Mouse (Mus musculus) thymus, postnatal 10 days (tissue): ENCODE measurements around the gene Smtn.

Experiments used
- DNase-seq, 2 experiments: peaks; one replicate each; pipeline ENCODE4 v3.0.0; 2021; ENCODE audit warnings: low spot score in 2 of 2

Gene Smtn

GRCm38 (mm10) chr11:3526979-3527738 is 13.3 kb downstream of the Smtn start:
- DNase-seq = no peak

- DNase-seq = no peak
Measured at GRCm38 (mm10) chr11:3526207-3526606, 14.2 kb downstream of the Smtn start.

GRCm38 (mm10) chr11:3525560-3525959 is 14.9 kb downstream of the Smtn start:
- no peak for DNase-seq

GRCm38 (mm10) chr11:3523840-3524582 is 16.4 kb downstream of the Smtn start:
- DNase-seq = no peak

GRCm38 (mm10) chr11:3522285-3523000 is 18.0 kb downstream of the Smtn start:
- no peak for DNase-seq

GRCm38 (mm10) chr11:3521339-3522224 is 18.8 kb downstream of the Smtn start:
- no peak for DNase-seq

GRCm38 (mm10) chr11:3520919-3521318 is 19.5 kb downstream of the Smtn start:
- no peak for DNase-seq

DNA sequence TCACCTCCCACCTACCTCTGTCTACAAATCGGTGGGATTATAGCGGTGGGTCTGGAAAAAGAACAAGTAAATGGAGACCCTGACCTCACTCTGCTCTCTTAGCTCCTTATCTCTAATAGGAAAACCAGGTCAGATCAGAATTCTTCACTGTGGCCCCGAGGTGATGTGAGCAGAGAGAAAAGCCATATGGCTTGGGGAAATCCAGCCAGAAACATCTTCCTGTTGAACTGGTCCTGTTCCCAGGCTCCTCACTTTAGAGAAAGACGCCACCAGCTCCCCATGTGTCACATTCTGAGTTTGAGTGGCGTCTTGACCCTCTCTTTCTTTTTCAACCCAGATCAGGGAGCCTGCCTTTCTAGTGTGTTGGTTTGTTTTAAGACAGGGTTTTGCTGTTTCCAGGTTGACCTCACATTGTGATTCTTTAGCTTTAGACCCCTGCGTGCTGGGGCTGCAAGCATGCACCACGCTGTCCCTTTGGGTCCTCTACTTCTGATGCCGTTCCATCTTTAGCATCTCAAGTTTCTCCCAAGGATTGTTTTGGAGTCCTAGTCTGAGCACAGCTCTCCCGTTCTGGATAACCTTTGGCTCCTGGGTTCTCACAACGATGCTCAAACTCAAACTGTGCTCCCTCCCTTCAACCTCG is 20.5 kb downstream of the Smtn start:
- no peak for DNase-seq

DNA sequence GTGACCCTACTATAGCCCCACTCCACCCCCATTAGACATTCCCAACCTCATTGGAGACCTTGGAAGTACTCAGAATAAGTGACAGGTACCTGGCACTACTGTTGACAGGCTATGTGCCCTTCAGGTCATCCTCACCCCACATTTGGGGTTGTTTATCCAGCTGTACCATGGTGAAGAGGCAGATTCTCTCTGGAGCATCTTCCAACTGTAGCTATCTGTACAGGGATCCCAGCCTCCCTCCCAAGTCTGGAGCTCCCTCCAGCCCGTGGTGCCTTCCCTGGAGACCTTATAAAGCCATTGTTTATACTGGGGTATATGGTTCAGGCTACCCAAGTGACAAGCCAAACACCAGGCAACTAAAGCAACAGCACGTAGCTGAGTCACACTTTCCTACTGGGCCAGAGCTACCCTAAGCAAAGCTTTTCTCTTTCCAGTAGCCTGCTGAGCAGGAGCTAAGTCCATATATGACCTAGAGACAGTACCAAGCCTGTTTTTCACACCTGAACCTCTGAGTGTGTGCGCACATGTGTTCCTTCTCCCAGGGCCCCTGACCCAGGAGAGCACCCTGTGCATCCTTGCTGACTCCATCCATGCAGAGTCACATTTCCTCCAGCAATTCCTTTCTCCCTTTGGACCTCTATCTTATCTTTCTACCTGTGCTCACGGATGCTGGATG is 21.2 kb downstream of the Smtn start:
- DNase-seq = no peak

DNA sequence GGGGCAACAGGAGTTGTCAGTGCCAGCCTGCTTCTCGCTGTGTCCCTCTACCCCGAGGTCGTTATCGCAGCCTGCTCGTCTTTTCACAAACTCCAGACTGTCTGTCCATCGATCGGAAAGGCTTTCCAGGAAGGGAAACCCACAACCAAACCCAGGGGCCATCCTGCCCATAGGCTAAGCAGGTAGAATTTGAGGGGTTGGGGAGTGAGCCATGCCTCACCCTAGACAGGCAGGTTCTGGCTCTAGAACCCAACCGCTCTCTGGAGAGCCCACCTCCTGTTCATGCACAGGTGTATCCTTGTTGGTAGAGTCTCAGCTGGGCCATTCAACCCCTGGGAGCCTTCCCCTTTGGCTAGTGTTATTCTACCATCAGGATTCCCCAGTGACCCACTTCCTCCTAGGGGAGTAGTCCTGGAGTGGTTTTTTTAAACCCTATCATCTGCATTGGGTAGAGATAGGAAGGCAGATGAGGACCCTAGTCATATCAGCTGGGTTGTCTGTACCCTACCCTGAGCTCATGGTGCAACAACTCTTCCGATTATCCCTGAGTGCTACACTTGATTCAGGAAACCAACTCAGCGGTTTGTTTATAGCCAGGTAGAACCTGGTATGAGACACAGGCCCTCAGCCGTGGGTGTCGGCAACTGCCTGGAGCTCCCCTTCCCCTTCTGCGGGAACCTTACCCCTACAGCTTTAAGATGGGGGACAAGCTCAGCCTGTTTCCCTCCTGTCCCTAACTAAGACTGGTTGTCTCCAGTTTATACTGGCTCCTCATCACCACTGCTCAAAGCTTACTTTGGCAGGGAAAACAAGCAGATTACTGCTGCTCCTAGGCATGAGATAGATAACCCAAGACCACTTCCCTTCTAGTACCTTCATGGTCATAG is 22.3 kb downstream of the Smtn start:
- DNase-seq = no peak

DNA sequence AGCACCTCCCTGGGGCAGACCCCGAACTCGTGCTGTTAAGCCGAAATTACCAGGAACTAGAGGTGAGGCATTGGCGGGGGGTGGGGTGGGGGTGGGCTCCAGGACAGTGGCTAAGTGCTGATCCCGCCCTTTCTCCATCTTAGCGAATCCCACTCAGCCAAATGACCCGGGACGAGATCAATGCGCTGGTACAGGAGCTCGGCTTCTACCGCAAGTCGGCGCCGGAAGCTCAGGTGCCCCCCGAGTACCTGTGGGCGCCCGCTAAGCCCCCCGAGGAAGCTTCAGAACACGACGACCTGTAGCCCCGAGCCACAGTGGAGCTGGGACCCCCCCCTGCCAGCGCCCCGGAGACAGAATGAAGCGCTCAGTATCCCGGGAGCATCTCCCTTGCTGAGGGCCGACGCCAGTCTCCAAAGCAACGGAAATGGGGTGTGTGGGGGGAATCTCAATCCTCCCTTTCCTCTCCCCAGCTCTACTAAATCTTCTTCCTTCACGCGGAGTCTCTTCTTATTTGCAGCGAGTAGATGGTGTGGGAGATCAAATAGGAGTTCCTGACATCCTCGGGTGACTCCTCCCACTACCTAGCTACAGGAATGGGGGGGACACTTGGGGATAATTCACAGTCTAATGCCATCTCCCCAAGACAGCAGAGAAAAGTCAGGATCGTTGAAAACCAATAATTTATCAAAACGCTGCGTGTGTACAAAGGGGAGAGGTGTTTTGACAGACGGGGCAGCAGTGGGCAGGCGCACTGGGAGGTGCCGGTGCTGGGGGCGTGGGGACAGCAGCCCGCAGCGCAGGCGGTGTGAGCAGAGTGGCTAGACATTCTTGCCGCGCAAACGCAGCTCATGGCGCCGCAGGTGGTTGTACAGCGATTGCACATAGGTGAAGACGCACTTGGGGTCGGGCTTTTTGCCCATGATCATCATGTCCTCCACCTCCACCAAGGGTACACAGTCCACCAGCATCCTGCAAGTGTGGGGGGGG is 23.3 kb downstream of the Smtn start:
- DNase-seq = no peak

- no peak for DNase-seq
Measured at GRCm38 (mm10) chr11:3516121-3516520, 24.3 kb downstream of the Smtn start.

GRCm38 (mm10) chr11:3515637-3516036 is 24.8 kb downstream of the Smtn start:
- DNase-seq = no peak

DNA sequence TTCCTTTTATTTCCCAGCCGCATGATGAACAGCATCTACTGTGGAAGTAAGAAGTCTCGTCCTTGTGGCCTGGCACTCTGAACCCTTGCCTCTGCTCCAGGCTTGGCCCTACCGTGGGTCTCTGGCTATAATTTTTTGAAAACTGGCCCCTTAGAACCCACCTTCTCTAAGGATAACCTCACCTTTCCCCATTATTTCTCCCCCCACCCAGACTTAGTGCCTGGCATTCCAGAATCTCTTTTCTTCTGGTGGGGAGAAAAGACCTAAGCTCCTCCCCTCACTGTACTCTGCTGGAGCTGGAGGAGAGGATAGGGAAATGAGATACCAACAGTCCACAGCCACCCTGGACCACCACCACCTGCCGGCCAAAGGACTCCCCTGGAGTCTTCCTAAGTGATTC is 25.2 kb downstream of the Smtn start:
- no peak for DNase-seq

DNA sequence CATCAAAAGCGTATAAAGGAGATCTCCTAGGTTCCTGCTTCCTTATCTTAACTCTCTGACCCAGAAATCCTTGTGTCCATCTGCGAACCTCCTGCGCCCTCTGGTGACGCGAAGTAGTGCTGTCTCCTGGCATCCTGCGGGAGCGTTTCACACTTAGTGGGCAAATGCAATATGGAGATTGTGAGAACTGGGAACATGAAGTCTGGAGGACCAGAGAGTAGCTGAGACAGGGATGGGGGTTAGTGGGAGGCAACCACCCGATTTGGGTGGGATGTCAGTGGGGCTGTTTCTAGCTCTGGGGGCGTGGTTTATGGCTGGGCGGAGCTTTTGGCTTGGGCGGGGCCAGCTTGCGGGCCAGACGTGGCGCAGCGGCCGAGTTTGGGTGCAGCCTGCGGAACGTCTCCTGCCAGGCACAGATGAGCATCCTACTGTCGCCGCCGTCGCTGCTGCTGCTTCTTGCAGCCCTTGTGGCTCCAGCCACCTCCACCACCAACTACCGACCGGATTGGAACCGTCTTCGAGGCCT is 25.8 kb downstream of the Smtn start, which contains the start of gene Selenom:
Gene Selenom (plus strand): TSS at position 156 of the 526 bp plus-strand sequence.
- peak; percentile 58 to 74 for DNase-seq

DNA sequence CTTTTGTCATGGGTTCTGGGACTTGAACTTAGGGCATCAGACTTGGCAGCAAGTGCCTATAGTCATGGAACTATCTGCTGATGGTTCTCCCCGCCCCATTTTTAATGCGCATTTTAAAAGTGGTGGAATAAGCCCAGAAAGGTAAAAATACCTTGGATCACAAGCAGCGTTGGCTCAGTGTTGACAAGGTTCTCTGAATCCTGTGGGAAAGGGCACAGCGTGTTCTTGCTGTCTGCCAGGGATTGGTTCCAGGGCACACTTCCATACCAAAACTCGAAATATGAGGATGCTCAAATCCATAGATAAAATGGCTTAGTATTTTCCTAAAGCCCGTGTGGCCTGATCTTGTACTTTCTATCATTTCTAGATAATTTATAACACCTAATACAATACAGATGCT is 27.1 kb downstream of the Smtn start:
- no peak for DNase-seq

DNA sequence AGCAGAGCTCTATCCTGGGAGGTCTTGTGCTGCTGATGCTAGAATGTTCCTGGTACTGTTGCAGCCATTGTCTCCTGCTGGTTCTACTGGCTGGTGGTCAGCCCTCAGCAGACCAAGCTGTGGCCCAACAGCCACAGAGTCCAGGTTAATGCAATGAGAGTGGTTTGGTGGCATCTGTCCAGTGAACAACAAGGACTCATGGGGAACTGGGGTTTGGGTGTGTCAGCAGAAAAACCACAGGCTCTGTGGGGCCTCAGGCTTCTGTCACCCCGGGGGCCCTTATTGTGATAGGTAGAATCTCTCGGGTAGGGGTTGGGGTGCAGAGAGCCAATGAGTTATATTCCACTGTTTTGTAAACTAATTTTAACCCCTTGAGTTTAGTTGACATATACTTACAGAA is 30.1 kb downstream of the Smtn start:
- no peak for DNase-seq
